Mouse (Mus musculus) left cerebral cortex, postnatal 36 days (tissue): Measurements from ENCODE around the gene Ctdsp1. TPM values are rescaled to one million over a fixed set of nuclear protein-coding genes. Genes with fewer than 3 reads are reported as not detected.
A peak's percentile ranks its signal among the peaks of the same experiment; 100 is the strongest.

Experiments used
- DNase-seq, 2 experiments: peaks; one replicate each; pipeline ENCODE4 v3.0.0; 2021 to 2022; ENCODE audit warnings: low spot score in 2 of 2, mixed read lengths in 1 of 2
- intact Hi-C: fragments of 180-260 bp; cut with DNase I; formaldehyde crosslinking; loops from one replicate; pipeline ENCODE4 v1.15.1; 2025
- total RNA-seq, 2 experiments: library from RNA; stranded (reverse); gene quantifications; 2 replicates each; pipeline ENCODE4 v1.2.3; 2021

The Ctdsp1 gene
- 10 to 100 TPM; 23.0 to 25.2 TPM for total RNA-seq

DNA sequence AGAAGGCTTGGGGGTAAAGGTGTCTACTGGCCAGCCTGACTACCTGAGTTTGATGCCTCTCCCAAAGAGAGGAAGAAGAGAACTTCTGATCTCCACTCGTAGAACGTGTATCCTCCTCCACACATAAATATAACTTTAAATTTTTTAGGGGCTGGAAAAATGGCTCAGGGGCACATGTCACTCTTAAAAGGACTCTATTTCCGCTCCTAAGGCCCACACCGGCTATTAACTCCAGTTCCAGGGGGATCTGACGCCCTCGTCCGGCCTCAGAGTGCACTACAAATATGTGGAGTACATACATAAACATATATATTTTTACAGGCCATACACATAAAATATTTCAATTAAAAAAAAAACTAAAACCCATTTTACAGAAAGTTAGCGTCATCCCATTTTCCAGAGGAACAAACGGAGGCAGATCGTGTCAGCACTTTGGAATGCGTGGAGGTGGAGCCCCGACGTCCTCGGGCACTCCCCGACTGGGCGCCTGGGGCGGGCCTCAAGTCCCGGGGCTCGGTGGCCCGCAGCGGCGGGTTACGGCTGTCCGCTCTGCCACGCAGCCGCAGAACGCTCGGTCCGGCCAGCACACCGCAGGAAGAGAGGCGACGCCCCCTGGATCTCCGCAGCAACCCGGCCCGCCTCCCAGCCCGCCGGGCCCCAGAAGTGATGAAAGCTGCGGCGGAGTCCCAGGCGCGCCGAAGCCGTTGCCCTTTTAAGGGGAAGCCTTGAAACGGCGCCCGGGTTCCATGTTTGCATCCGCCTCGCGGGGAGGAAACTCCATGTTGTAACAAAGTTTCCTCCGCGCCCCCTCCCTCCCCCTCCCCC lies at the start of gene Ctdsp1:
TSS of gene Ctdsp1 (plus strand) at position 586 of the 825 bp plus-strand sequence.
- intact Hi-C loops = no loop called here
- peak; percentile 95 to 97 for DNase-seq

DNA sequence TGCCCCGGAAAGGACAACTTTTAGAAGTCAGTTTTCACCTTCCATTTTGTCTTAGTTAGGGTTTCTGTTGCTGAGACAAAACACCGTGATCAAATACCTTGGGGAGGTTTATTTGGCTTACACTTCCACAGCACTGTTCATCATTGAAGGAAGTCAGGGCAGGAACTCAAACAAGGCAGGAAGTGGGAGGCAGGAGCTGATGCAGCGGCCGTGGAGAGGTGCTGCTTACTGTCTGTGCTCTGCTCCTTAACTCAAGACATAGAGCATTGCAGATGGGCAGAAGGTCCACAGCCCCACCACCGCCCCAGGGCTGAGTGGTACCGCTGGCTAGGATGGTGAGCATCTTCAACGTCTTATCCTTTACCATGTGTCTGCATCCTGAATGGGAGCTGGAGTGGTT lies 49.4 kb upstream of the Ctdsp1 start:
- no peak for DNase-seq
- intact Hi-C loops = no loop called here

DNA sequence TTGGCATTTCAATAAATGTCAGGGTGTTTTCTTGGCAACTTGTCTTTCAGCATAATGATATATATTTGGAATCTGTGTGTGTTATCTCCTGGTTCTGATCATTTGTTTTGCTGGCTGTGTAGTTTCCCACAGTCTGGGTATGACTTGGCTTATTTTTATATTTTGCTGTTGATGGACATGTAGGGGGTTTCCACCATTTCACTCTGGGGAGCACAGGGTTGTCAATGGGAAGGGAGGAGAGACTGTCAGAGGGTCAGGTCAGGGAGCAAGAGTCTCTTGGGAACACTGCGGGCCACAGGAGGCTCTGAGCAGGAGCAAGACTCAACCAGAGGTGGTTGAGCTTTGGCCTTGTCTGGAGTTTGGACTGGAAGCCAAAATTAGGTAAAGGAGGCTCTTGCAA lies 49.0 kb upstream of the Ctdsp1 start:
- intact Hi-C loops = no loop called here

DNA sequence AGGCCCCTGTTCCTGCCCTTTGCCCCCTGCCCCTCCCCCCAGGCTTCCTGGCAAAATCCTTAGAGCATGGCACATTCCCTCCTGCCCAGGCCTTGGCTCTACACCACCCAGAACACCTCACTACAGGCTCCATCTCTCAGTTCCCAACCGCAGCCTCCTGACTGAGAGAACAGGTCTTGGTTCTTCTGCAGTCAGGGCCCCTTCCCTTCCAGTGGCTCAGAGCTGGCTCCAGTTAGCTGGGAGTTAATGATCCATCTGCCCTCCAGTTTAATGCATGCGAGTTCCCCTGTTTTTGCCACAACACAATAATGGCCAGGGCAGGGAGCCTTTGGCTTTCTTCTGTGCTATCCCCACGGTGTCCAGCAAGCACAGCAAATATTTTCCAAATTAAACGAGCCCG lies 48.1 kb upstream of the Ctdsp1 start:
- DNase-seq = no peak
- intact Hi-C loops = no loop called here

More for the DNA sequence above, 49.0 kb upstream of the Ctdsp1 start:
- DNase-seq = no peak

DNA sequence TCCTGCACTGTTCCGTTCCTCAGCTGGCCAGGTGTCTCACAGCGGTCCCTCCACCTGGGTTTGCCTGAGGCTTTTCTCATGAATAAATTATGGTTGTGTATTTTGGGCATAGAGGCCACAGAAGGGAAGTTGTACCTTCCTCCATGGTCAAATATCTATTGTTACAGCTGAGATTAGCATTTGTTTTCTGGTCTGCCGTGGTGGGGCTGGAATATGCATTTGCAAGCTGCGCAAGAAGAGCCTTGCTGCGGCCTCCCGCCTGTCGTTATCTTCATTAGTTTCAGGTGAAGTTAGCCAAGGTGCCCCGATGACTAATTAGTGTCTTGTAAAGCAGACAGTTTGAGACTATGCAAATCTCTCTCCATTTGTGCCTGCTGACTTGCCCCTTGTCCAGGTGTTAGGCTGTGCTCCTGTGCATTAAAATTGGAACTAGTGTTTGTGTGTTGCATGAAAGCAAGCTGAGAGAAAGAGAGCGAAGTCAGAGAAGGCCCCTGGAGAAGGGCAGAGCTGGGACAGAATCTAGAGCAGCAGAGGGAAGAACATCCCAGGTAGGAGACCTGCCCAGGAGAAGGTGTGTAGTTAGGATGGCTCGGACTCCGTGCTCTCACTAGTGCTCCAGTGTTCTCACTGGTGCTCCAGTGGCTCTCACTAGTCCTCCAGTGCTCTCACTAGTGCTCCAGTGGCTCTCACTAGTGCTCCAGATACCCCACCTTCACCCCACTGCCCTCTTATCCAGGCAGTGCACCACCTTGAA lies 47.0 kb upstream of the Ctdsp1 start:
- intact Hi-C loops = no loop called here

DNA sequence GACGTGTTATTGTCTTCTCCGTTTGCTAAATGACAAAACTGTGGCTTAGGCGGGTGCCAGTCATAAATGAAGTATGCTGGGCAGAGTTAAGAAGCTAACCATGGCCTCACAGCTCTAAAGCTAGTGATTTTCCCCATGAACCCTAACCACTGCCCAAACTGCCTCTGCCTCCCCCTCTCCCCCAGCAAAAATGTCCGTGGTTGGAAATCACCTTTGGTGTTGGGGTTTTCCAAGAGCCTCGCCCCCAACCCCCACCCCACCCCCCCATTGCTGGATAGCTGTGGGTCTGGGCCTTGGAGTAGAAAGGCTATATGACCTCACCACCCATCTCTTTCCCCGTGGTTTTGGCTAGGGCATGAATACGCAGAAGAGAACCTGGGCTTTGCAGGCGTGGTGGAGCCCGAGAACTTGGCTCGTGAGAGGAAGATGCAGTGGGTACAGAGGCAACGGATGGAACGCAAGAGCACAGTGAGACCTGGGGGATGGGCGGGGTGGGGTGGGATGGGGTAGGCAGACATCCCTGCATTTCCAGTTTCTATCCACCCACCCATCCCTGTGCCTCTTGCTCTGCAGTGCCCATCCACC lies 40.0 kb upstream of the Ctdsp1 start:
- intact Hi-C loops = no loop called here
- no peak for DNase-seq

More for the DNA sequence above, 47.0 kb upstream of the Ctdsp1 start:
- DNase-seq = no peak

DNA sequence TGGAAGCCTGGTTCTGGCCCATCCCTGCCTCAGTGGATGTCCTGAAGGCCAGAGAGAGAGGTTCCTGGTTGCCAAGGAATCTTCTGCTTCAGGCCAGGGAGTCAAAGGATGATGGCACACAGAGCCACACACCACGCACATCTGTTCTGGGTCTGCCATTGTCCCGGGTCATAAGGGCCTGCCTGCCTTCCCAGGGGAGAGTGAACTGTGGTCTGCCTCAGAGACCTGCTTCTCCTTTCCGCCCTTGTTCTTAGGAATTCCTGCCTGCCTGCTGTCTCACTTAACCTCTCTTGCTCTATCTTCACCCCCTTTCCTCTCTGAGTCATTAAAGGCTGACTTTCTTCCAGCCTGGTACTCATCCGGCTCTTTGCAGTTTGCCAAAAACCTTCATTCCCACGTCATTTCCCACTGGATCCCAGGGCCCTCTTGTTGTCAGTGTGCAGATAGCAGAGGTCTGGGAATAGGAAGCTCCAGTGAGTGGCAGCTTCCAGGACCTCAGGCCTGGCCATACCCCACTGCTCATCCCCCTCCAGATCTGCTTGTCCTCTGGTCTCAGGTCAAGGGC lies 38.7 kb upstream of the Ctdsp1 start:
- DNase-seq = no peak
- intact Hi-C loops = no loop called here

DNA sequence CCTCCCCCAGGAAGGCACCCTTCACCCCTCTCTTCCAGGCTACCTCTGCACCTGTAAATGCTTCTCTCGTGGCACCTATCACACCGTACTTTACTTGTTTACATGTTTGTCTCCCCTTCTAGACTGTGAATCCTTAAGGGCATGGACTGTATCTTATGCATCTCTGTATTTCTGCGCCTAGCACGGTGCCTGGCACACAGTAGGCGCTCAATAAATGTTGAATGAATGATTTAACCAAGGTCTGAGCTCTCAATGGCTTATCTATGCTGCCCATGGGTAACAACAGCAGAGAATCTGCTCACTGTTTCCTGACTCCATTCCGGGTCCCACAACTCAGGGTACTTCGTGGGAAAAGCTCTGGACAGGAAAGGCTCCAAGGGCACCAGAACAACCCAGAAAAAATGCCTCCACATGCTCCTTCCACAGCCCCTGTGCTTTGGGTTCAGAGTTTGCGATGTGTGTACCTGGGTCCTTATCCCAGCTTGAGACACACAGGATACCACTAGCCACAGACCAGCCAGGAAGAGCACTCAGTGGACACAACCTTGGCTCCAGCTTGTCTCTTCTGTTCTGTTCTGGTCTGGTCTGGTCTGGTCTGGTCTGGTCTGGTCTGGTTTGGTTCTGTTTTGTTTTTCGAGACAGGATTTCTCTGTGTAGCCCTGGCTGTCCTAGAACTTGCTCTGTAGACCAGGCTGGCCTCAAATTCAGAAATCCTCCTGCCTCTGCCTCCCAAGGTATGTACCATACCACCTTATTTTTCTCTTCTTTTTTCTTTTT lies 37.7 kb upstream of the Ctdsp1 start:
- intact Hi-C loops = no loop called here

DNA sequence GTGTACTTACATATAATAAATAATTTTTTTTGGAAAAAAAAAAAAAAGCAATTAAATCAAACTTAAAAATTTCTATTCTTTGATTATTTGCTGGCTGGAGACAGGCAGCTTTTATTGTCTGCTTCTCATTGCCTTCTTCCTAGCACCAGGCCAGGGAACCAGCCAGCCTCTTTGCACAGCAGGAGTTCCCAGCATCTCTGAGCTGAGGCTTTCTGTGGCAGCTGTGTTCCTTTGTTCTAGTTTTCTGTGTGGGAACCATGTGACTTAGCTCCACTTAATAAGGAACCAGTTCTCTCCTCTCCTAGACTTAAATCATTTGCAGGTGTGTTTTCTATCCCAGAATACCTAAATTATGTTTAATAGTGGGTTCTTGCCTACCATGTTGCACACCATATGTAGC lies 33.8 kb upstream of the Ctdsp1 start:
- DNase-seq = no peak
- intact Hi-C loops = no loop called here

More for the DNA sequence above, 37.7 kb upstream of the Ctdsp1 start:
- DNase-seq = no peak

DNA sequence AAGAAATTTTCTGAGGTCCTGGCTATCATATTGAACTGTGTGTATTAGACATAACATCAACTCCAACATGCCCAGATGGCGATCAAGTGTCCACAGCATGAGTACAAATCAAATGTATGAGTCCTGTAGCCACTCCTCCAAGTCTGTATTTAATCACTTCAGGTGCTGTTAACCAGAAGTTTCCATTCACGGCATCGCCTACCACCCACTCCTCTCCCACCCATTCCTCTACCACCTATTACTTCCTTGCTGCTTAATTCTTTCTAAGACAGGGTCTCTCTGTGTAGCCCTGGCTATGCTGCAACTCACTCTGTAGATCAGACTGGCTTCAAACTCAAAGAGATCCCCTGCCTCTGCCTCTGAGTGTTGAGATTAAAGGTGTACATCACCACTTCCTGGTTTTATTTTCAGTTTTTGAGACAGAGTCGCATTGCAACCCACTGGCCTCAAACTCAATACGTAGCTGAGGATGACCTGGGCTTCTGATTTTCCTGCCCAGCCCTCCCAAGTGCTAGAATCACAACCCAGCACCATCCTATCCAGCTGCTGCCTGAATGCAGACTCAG lies 31.3 kb upstream of the Ctdsp1 start:
- DNase-seq = no peak
- intact Hi-C loops = loop anchor here (10.0 kb wide), 1 partner anchor 155 kb away; no protein-coding TSS in a partner anchor

DNA sequence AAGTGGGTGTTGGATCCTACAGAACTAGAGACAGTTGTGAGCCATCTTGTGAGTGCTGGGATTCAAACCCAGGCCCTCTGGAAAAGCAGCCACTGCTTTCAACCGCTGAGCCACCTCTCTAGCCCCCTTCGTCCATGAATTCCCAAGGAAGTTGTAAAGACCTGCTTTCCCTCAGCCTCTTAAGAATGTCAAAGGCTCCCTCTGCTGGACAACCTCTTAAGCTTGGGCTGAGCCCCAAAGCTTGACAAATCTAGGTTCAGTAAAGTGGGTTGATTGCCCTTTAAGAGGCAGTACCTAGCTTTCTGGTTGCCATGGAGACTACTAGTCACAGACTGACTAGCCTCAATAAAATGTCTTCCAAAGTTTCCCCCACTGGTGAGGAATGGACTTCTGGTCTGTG lies 29.5 kb upstream of the Ctdsp1 start, which contains the start of gene Catip:
TSS of gene Catip (plus strand) at position 297 of the 400 bp plus-strand sequence.
- peak; percentile 59 to 67 for DNase-seq
- intact Hi-C loops = loop anchor here (2.0 to 10.0 kb wide), 2 partner anchors 49 to 157 kb away; no protein-coding TSS in a partner anchor

DNA sequence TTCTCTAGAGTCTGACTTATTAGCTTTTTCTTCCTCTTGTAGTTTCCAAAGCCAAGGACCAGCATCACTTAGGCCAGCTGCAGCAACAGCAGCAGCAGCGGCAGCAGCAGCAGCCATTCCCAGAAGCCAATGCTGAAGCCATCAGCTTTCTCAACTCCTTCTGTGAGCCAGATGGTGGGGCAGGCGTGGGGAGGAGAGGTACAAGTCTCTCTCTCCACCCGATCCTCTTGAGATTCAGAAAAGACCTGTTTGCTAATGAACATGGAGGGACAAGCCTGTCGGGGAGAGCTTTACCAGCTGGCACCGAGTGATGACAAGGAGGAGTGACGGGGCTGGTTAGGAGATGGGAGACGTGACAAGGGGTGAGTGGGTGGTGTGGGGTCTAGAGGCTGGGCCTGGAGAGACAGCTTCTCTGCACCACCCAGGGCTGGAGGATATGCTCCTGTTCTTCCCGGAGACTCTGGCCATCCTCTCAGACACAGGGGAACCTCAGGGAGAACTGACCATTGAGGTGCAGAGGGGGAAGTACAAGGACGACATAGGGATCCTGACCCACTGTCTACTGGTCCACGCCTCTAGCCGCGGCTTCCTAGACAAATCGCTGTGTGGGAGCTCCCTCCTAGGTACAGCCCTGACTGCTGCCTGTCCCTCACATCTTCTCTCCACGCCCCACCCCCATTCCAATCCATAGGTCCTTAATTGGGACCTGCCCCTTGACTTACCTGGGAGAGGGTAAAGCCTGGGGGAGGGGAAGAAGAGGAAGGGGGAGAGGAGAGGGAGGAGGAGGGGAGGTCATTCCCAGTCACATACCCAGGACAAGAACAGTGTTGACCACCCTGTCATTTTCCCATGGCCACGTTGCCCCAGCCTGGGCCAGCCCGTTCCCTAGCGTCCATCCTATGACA lies 28.7 kb upstream of the Ctdsp1 start:
- intact Hi-C loops = loop anchor here (2.0 to 10.0 kb wide), 2 partner anchors 50 to 158 kb away; no protein-coding TSS in a partner anchor
- DNase-seq = no peak

DNA sequence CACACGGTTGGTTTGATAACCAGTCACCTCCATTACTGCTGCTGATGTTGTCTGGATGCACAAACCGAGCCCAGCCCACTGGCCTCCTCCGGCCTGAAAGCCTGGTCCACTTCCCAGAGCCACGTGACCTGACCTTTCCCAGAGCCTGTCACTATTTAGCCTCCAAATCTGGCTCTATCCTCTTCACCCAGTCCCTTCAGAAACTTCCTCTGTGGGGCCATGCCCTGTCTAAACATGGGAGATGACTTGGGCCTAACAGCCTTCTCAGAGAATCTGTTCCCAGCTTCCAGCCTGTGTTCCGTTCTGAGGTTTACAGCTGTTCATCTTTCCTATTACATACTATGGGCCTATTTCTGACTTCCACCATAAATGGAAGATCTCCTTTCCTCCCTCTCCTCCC lies 27.9 kb upstream of the Ctdsp1 start:
- no peak for DNase-seq
- intact Hi-C loops = loop anchor here (2.0 to 10.0 kb wide), 2 partner anchors 51 to 159 kb away; no protein-coding TSS in a partner anchor

DNA sequence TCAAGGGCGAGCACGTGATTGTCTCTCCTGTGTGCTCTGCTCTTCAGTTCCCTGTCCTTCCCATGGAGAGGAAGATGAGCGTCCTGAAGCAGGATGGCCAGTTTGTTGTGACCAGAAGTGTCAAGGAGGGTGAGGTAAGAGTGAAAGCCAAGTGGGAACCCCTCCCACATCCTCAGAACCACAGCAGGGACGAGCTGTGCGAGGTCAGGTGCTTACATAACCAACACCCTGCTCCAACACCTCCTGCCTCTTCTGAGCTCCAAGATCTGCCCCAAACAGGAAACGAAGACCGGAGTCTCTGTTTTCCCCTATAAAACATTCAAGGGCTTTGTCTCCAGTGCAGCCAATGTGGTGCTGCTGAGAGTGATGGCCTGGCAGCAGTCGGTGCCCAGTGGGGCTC lies 27.0 kb upstream of the Ctdsp1 start:
- intact Hi-C loops = loop anchor here (10.0 kb wide), 1 partner anchor 159 kb away; no protein-coding TSS in a partner anchor
- DNase-seq = no peak

DNA sequence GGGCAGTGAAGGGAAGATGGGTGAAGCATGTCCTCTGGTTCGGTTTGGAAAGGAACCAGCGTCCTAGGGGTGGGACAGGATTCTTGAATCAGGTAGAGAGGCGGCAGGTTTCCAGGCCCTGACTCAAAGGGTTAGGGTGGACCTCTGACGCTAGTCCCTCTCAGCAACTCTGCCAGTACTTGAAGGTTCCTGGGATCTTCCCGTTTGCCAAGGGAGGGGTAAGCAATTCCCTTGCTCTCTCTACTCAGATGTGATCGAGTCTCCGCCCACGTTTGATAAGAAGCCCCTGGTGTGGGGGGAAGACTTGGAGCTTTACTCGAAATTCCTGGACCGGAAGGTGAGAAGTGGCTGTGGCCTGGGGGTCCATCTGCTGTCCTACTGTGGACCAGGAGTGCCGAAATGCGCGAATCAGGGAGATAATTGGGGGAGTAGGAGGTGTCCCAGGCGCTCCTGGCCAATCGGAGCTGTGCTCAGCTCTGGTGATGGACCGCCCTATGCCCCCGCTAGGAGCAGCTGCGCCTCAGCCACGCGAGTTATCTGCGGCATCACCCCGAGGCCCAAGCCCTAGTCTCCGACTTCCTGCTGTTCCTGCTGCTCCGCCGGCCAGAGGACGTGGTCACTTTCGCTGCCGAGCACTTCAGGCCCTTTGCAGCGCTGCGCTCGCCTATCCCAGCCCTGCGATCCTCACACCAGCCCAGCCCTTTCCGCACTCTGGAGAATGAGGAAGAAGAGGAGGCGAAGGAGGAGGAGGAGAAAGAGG lies 23.2 kb upstream of the Ctdsp1 start:
- intact Hi-C loops = loop anchor here (10.0 kb wide), 1 partner anchor 163 kb away; no protein-coding TSS in a partner anchor
- DNase-seq = no peak

DNA sequence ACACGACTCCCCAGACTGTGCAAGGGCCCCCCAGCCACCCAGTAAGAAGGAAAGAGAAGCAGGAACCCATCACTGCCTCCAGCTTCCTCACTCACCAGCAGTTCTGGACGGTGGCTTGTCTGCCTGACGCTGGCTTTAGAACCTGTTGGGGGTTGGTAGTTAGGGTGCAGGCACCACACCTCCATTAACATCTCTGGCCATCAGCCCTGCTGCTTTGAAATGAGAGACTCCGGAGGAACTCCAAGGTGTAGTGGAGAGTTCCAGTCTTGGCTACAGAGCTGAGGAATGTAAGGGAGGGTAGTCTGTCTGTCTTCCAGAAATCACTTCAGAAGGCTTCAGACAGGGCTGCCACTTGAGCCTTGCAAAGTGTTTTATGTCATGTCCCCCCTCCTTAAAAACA lies 21.3 kb upstream of the Ctdsp1 start:
- DNase-seq = no peak
- intact Hi-C loops = no loop called here

DNA sequence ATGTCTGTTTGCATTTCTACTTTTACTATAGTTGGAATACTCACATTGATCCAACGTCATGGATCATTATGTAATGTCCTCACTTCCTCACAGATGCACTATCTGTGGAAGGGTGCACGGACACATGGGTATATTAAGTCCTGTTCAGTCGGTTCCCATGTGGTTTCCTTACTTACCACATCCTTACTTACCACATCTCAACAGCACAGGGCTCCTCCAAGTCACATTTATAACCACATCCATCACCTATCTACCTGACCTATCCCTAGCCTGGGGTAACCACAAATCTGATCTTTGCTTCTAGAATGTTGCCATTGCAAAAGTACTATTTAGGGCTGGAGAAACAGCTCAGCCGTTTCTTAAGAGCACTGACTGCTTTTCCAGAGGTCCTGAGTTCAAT lies 17.9 kb upstream of the Ctdsp1 start:
- intact Hi-C loops = no loop called here
- no peak for DNase-seq
